Mouse (Mus musculus) gastrocnemius, postnatal 25 days (tissue): ENCODE results near the gene Phf20. TPM values are rescaled to one million over a fixed set of nuclear protein-coding genes. Genes with fewer than 3 reads are reported as not detected.
A peak's percentile ranks its signal among the peaks of the same experiment; 100 is the strongest.
"Not testable (repeated sequence)": the region's sequence is repeated elsewhere in the genome, so short reads cannot be mapped to it uniquely, and the experiment has no call there.

Source experiments
- DNase-seq: peaks from one replicate; pipeline ENCODE4 v3.0.0; 2022
- long read RNA-seq, 2 experiments: library from polyadenylated mRNA; stranded (forward); transcript quantifications; one replicate each; pipeline ENCODE4 v2.0.0; 2021
- total RNA-seq, 2 experiments: library from RNA; stranded (reverse); gene quantifications; 1 replicate in 1 of 2; 2 replicates in 1 of 2; pipeline ENCODE4 v1.2.3; 2021

Gene Phf20
- 10 to 100 TPM; 20.1 to 20.8 TPM for total RNA-seq
- long read RNA-seq, experiment 1, full-length matches to known transcripts: 2 of 7 reads
- long read RNA-seq, experiment 1, partial matches to known transcripts: 1 of 7 reads
- long read RNA-seq, experiment 1, other reads (novel, unspliced or antisense): 4 of 7 reads
- long read RNA-seq, experiment 2, full-length matches to known transcripts: 3 of 7 reads
- long read RNA-seq, experiment 2, partial matches to known transcripts: 1 of 7 reads
- long read RNA-seq, experiment 2, other reads (novel, unspliced or antisense): 3 of 7 reads

DNA sequence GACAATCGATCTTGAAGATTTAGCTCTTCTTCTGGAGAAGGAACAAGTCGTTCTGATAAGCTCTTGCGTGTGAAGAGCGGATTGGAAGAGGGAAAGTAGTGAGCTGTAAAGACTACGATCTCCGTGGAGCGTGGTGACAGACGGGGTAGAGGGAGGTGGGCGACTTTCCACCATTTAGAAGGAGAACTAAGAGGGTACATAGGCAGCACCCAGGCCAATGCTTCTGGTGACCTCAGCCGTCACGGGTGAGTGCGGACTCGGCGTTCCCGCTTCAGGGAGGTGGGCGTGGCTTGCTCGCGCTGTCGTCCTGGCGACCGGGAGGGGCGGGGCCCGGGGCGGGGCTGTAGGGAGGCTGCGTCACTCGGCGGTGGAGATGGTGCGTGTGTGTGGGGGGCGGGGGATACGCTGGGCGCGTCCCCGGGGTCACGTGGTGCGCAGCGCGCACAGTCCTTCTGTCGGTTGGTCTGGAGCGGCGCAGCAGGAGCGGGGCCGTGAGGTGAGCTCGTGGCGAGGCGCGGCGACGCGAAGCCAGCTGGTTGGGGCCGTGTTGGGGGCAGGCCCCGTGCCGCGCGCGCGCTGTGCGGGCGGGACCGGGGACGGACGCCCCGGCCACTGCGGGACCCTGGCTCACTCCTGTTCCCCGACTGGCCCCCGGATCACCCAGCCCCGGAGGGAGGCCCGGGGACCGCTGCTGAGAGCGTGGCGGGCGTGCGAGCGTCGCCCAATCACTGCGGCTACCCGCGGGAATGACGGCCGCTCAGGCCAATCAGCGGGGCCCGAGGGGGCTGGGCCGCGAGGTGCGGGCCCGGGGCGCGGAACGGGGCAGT, at the start of gene Phf20:
Gene Phf20, plus strand, starts transcription at position 165 of the 827 bp plus-strand sequence.
- DNase-seq: peak; percentile 99

DNA sequence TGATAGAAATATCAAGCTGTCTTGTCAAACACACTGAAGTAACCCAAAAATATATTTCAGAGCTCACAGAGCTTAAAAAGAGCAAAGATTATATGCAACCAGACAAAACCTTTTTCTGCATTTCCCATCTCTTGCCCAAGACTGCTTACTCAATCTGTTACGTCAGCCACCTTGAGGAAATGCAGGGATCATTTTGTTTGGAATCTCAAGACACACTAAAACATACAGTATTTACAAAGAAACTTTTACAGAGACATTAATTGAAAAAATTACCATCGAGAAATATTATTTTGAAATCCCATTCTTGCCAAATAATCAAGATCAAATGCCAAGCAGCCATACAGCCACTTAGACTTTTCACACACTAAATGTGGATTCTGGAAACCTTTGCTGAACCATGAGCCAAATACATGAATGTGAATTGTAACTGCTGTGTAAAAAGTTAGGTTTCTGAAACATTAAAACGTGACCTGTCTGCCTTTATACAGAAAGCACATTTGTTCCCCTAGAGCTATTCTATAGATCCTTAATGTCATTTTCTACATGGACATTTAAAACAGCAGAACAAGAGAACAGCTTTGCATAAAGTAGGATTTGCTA, 48.9 kb upstream of the Phf20 start:
- DNase-seq: no peak

DNA sequence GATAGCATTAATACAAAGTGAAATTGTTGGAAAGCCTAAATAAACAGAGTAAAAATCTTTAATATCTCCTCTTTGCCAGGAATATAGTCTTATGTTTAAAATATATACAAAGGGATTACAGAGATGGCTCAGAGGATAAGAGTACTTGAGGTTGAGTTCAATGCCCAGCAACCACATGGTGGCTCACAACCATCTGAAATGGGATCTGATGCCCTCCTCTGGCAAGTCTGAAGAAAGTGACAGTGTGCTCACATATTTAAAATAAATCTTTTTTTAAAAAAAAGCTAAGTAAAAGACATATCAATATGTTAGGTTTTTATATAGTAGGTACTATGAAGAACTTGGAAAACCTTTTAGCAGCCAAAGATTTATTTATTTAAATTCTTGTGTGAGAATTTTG, 44.7 kb upstream of the Phf20 start:
- DNase-seq: no peak

DNA sequence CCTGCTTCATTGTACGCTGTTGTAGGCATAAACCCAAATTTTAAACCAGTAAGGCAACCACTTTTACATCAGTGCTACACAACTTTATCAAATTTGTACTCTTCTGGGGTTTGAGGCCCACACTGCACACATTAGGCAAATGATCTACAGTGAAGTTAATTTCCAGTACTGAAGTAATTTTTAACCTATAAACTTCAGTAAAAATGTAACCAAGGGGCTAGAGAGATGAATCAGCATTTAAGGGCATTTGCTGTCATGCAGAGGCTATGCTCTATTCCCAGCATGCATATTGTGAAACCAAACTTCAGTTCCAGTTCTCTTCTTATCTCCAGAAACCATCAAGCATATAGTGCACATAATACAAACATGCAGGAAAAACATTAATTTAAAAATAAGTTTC, 30.8 kb upstream of the Phf20 start:
- DNase-seq: no peak

DNA sequence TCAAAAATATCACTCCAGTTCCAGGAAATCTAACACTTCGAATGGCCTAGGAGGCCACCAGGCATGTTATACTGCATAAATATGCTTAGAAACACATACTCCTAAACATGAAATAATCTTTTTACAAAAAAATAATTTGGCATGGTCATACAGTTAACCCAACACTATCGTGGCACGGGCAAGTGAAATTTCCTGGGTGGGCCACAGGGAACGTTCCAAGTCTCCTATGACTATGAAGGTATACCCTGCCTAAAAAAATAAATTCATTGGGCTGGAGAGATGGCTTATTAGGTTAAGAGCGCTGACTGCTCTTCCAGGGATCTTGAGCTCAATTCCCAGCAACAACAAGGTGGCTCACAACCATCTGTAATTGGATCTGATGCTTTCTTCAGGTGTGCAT, 29.7 kb upstream of the Phf20 start:
- DNase-seq: no peak

DNA sequence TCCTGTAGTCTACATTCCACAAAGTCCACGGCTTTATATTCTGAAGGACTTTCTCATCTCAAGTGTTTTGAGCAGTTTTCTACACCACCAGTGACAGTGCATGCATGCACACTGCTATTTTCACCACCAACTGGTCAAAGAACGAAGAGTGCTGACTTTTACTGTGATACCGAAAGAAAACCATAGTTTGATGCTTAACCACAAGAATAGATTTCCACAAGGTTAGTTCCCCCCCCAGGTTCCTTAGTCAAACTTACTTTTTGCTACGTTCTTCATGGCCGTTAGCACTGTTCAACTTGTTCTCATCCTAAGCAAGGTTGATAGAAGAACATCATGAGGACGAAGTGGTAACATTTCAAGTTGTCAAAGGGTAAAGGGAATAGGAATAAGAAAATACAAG, 19.2 kb upstream of the Phf20 start:
- DNase-seq: no peak

DNA sequence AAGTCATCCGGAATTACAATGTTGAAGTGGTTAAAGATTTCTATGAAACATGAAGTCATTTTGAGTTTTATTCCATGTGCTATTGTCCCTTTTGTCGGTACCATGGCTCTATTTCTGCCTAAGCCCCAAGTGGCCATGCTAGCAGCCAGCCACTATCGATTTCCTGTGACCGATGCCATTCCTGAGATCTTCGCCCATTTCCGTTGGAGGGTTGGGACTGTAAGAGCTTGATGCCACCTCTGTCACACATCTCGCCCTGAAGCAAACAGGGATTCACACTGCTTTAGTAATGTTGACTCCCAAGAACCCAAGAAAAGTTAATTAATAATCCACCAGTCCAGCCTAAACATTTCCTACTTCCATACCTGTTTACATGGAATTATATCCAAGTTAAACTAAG, 18.6 kb upstream of the Phf20 start:
- DNase-seq: no peak

DNA sequence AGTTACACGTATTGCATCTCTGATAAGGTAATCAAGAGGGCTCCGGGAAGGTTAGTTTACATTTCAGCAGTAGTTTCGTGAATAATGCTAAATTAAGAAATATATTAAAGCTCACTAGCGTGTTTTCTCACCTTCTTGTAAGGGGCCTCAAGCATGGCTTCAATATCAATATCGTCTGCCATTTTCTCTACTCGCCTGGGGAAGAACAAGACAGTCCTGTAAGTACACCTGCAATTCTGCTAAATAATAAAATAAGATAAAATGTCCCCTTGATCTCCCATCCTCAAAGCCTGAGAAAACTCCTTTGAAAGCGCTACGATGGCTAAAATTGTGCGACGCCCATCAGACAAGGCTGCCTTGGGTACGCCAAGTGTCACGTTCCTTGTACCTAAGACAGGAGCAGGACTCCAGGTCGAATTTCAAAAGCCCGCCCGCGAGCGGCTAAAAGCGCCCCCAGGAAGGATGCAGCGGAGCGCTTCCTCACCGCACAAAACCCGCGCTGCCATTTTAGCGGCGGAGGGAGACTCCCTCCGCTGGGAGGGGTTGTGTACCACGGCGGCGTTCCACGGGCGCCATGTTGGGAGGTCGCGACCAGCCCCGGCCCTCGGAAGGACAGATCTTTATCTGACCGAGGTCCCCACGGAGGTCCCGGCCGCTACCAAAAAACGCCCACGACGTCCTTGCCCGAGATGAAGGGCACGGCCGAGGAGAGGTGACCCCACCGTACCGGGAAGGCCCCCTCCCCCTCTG, 17.0 kb upstream of the Phf20 start:
- peak; percentile 76 for DNase-seq

DNA sequence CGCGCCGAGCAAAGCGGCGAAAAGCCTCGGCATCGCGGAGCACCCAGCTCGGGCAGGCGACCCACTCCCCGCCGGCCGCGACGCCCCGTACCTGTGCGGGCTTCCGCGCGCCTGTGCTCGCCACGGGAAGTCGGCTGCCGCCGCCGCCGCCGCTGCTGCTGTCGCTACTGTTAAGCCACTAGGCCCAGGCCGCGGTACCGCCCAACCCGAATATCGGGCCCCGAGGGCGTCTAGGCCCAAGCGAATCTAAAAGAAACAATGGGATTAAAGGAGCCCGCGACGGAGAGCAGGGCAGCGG, 16.5 kb upstream of the Phf20 start:
- DNase-seq: no peak

DNA sequence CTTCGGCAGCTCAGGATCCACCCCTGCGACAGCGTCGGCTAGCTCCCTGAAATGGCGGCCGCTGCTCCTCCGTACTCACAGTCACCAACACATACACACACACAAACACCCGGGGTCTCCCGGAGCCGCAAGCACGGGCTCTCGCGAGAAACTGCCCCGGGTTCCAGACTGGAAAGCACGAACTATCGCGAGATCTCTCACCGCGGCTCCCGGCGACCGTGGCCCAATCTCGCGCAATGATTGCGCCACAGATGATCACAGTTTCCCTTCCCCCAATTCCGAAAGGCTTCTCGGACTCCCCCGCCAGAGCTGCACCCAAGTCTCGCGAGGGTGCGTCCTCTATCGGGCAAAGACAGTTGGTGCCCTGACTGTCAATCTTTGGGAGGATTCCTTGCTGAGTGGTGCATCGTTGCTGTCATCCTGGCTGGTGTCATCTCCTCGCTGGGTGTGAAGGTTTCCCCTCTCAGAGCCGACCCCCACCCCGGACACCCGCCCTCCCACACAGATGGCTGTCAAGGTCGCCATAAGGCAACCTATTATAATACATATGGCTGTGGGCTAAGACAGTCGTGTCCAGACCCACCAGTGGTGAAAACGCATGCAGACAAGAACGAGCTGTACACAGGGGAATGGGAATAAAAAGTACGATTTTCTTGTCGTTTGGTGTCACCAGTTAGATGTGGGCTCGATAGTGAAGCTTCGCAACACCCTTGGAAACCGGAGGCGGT, 16.0 kb upstream of the Phf20 start, which contains the start of gene Rbm39:
Gene Rbm39, minus strand, starts transcription at position 145 of the 728 bp plus-strand sequence.
- DNase-seq: peak; percentile 100

DNA sequence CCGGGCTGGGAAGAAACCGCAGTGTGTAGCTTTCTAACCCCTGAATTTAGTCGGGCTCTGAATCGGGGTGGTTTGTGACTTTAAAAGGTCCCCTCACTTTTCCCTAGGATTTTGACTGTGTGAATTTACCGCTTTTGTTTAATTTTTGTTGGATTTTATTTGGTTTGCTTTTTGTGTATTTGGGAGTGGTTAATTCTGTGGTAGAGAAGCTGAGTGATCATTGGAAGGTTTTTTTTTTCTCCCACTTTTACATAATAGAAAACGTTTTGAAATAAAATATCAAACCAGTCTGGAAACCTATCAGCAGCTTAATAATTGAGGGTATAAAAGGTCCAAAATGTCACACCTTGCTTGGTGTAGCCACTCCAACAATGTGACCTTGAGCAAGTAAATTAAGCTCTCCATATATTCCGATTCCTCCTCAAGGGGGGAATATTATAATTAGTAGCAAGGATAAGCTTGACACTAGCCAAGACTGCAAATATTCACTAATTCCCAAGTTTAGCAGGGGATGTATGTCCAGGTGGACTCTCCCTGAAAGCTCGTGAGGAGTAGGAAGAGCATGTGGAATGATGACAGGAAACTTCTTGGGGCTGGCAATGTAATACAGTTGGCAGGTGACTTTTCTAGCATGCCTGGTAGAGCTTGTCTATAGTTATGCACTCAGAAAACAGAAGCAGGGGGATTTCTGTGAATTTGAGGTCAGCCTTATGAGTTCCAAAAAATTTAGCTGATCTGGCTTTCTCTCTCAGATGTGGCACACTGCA, 15.3 kb upstream of the Phf20 start:
- DNase-seq: no peak

DNA sequence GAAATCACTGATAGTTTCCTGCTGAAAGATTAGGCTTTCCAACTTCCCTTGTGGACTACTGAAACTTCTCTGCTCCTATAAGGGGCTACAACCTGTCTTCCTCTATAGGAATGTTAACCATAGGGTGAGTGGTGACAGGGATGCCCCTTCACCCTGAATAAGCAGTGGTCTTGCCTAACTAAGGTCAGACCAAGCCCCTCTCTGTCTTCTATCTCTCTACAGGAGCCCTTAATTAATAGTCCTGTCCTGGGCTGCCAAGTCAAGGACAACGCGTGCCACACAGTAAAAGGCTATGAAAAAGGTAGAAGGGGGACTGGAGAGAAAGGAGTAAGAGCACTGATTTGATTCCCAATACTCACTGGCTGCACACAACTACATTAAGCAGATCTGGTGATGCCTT, 14.7 kb upstream of the Phf20 start:
- no peak for DNase-seq

DNA sequence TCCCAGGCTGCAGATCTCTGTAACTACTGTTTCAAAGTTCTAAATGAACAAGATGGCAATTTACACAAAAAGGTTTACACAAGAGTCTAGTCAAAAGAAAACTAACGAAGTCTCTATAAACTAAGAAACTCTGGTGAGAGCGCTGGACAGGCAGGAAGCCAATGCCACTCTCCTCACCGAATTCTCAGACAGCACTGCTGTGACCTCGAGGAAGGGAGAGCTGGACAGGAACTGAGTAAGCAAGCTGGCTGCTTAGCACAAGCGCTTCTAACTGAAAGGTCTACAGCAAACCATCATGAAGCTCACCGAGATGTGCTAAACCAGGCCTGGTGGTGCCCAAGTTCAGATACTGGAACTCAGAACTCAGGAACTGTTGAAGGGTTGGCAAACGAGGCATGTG, 7.0 kb upstream of the Phf20 start:
- not testable (repeated sequence) for DNase-seq

DNA sequence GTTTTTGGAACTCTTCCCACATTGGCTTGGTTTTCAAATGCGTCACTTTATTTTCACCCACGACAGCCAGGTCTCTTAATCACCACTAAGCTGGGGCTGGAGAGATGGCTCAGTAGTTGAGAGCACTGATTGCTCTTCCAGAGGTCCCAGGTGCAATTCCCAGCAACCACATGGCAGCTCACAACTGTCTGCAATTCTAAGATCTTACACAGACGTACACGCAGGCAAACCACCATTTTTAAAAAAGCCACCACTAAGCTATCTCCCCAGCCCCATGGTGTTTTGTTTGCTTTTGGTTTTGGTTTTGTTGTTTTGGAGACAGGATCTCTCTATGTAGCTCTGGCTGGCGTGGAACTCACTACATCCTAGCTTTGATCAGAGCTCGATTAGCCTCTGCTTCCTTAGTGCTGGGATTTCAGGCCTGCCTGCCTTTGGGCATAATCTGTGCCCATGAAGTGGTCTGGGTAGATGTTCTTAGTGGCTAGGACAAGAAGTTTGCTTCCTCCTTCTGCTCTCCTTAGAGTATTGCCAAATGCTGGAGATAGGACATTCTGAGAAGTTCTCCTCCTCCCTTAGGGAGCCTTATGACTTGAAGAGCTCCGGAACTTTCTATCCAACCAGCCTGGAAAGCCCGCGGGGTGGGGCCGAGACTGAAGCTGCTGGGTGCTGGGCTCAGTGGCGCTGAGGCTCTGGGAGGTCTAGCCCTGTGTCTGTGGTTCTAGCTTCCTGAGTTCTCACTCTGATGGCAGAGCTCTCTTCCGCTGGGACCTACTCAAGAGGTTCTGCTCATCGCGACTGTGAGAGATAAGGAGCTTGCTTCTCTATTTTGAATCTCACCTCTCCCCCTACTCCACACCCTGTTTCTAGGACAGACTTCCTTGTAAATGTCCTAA, 6.0 kb upstream of the Phf20 start:
- peak; percentile 33 for DNase-seq

DNA sequence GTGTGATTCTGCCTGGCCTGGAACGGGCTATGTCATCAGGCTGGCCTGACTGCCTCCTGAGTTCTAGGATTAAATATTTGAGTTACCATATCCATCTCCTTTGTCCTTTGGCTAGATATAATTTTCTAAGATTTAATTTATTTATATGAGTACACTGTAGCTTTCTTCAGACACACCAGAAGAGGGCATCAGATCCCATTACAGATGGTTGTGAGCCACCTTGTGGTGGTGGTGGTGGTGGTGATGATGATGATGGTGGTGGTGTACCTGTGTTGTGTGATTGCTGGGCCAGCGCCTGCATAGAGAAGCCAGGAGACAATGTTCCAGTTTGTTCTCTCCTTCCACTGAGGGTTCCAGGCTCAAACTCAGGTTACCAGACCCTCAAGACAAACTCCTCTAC, 4.7 kb upstream of the Phf20 start:
- no peak for DNase-seq

DNA sequence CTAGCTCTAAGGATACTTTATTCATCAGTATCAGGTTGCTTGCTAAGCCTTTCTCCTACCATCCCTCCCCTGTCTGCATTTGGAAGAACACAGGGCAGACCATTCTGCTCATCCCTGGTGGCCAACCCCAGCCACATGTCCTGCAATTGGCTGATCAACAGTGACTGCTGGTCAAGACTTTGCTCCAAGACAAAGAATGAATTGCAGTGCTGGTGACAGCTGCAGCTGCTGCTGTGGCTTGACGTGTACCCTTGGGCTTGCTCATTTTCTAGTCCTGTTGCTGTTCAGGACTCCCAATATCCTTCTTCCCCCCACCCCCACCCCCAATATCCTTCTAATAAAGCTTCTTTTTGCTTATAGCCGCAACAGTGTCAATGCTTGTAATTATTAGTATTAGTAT, 4.2 kb upstream of the Phf20 start:
- no peak for DNase-seq

DNA sequence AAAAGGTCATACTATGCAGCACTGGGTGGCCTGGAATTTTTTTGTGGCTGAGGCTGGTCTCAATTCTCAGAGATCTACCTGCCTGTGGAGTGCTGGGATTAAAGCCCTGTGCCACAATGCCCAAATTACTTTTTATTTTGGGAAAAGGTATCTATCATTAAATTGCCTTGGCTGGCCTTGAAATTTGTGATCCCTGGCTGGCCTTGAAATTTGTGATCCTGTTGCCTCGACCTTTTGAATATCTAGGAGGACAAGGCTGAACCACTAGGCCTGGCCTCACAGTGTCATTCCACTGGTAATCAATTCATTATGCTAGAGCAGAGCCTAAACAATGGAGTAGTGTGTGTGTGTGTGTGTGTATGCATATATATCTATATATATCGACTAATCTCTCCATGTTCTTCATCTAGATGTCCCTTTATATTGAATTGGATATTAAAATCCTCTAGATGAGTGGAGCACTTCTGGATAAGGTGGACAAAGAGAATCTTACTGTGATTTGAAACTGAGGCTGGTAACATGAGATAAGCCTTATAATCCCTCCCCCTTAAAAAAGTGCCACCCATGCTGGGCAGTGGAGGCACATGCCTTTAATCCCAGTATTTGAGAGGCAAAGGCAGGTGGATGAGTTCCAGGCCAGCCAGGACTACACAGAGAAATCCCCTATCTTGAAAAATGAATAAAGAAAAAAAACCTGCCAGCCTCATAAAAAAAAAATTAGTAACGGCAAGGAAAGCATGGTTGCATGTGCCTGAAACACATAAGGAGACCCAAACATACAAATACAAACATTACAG, 3.0 kb upstream of the Phf20 start:
- no peak for DNase-seq

DNA sequence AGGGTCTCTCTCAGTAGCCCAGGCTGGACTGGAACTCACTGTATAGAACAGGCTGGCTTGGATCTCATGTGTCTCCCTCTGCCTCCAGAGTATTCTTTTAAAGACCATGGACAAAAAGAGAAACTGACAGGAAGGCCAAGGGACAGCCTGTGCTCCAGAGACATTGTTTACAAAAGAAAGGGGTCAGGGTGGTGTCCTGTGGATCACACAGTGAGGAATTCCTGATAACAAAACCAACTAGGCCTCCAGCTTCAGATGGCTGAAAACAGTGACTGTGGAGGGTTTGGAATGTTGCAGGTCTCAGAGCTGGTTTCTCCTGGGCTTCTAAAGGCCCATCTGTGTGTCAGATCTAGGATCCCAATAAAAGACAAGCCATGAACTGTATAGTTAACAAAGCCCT, 1.7 kb upstream of the Phf20 start:
- DNase-seq: no peak
